Mouse (Mus musculus): ENCODE measurements around the gene Chit1.
A peak's percentile ranks its signal among the peaks of the same experiment; 100 is the strongest.

Chit1 gene

GRCm38 (mm10) chr1:134079477-134080163, 31.4 kb upstream of the Chit1 start:
- DNase-seq (ENCODE audit: low read depth, low spot score) = no peak

- no peak for DNase-seq (ENCODE audit: low read depth, low spot score)
Observed at GRCm38 (mm10) chr1:134080406-134080805, 30.6 kb upstream of the Chit1 start.

GRCm38 (mm10) chr1:134080881-134081450, 30.1 kb upstream of the Chit1 start:
- DNase-seq (ENCODE audit: low read depth, low spot score) = no peak

- no peak for DNase-seq (ENCODE audit: low read depth, low spot score)
Observed at GRCm38 (mm10) chr1:134082987-134083516, 28.0 kb upstream of the Chit1 start.

- no peak for DNase-seq (ENCODE audit: low read depth, low spot score)
Observed at GRCm38 (mm10) chr1:134083676-134084075, 27.4 kb upstream of the Chit1 start.

GRCm38 (mm10) chr1:134084128-134084527, 26.9 kb upstream of the Chit1 start:
- DNase-seq (ENCODE audit: low read depth, low spot score) = no peak

- no peak for DNase-seq (ENCODE audit: low read depth, low spot score)
Observed at GRCm38 (mm10) chr1:134086017-134086416, 25.0 kb upstream of the Chit1 start.

GRCm38 (mm10) chr1:134086811-134087398, 24.1 kb upstream of the Chit1 start:
- DNase-seq (ENCODE audit: low read depth, low spot score) = no peak

- DNase-seq (ENCODE audit: low read depth, low spot score) = no peak
Observed at GRCm38 (mm10) chr1:134089074-134089473, 22.0 kb upstream of the Chit1 start.

- no peak for DNase-seq (ENCODE audit: low read depth, low spot score)
Observed at GRCm38 (mm10) chr1:134091851-134092250, 19.2 kb upstream of the Chit1 start.

- no peak for DNase-seq (ENCODE audit: low read depth, low spot score)
Observed at GRCm38 (mm10) chr1:134092368-134092767, 18.7 kb upstream of the Chit1 start.

GRCm38 (mm10) chr1:134092852-134093770, 17.9 kb upstream of the Chit1 start:
- peak; percentile 71 for DNase-seq (ENCODE audit: low read depth, low spot score)

- DNase-seq (ENCODE audit: low read depth, low spot score) = no peak
Observed at GRCm38 (mm10) chr1:134093771-134094526, 17.1 kb upstream of the Chit1 start.

GRCm38 (mm10) chr1:134095033-134095612, 15.9 kb upstream of the Chit1 start:
- DNase-seq (ENCODE audit: low read depth, low spot score) = no peak

- no peak for DNase-seq (ENCODE audit: low read depth, low spot score)
Observed at GRCm38 (mm10) chr1:134095721-134096120, 15.3 kb upstream of the Chit1 start.

GRCm38 (mm10) chr1:134096264-134096934, 14.6 kb upstream of the Chit1 start:
- DNase-seq (ENCODE audit: low read depth, low spot score) = no peak

- DNase-seq (ENCODE audit: low read depth, low spot score) = no peak
Observed at GRCm38 (mm10) chr1:134097080-134097855, 13.8 kb upstream of the Chit1 start.

- no peak for DNase-seq (ENCODE audit: low read depth, low spot score)
Observed at GRCm38 (mm10) chr1:134097956-134098725, 12.9 kb upstream of the Chit1 start.

Measured in embryo, embryonic 11.5 days (tissue).